Mouse (Mus musculus) layer of hippocampus, adult 11-12 months (tissue): ENCODE measurements at regions not wholly inside any gene's neighbourhood (a gene's known extent, or its start where the extent isn't known, plus 50 kb on each side); places are given as distances from the start of the nearest gene placed in this dataset.
A peak's percentile ranks its signal among the peaks of the same experiment; 100 is the strongest.

Experiments
- DNase-seq: peaks from one replicate; pipeline ENCODE4 v3.0.0; 2022; ENCODE audit warnings: low spot score

DNA sequence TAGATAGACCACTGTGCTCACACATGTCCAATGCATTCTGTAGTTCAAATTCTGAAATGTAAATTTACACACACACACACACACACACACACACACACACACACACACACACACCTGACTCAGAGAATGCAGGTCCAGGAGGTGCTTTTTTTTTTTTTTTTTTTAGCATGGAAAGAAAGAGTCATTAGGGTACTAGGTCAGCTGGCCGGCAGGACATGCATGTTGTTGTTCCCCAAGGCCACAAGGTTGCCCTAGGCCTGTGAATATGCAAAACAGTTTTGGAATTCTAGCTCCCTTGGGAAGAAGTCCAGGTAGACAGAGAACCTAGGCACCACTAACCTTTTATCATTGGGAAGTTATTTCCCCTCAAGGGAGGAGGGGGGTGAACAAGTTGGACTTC lies 184.1 kb upstream of the Marcks start:
- no peak for DNase-seq

DNA sequence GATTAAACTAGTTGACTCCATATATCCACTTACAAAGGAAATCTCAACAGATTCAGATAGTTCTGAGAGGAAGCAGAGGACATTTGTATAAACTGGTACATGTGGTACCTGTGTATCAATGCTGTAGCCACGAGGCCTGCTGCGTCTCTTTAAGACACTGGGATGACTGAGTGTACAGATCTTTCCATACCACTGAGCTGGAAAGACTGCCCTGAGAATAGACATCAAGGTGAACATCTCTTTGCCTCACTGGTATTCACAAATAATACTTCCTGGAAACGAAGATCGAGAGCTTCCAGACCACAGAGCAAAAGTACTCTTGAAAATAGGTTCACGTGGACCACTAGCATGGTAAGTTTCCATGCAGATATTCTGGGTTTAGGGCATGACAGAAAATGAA lies 183.6 kb upstream of the Marcks start:
- no peak for DNase-seq

DNA sequence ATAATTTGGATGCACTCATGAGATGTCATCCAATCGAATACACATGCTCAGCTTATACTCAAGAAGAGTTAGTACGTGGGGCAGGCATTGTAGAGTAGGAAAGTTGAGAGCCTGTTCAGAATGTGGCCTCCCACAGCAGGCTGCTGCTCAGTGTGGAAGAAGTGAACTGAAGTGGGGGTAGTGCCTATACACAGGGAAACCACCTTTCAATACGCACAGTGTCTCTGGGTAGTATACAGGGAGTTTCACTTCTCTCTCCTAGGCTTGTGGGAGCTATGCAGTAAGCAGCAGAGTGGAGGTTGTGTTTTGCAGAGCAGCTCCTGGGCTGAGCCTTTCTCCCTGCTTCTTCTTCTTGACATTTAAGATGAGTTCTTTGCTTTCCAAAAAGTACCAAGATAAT lies 182.5 kb upstream of the Marcks start:
- DNase-seq, result peak; percentile 16

DNA sequence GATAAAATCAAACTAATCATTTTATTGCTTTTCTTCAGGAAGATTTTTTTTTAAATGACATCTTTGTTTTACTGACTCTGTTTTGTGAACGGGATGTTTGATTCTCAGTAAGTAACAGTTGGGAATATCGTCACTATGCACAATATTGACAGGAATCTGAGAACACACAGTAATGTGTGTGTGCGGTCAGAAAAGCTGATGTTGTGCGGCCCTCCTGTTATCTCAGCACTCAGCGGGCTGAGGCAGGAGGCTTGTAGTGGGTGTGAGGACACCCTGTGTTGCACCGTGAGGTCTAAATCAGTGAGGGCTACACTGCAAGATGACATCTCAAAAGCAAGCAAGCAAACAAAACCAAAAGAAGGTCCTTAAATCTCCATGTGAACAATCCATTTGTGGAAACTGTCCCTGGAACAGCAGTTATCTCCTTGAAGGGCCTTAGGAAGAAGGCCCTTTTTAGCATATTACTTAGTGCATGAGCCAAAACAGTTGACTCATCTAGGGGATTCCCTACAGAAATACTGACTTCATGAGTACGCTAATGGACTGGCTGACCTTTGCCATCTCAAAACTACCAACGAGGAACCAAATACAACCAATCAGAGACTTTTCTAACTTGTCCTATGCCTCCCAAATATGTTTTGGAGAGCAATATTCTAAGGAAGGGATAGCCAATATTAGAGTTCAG lies 181.2 kb upstream of the Marcks start:
- DNase-seq, result no peak

DNA sequence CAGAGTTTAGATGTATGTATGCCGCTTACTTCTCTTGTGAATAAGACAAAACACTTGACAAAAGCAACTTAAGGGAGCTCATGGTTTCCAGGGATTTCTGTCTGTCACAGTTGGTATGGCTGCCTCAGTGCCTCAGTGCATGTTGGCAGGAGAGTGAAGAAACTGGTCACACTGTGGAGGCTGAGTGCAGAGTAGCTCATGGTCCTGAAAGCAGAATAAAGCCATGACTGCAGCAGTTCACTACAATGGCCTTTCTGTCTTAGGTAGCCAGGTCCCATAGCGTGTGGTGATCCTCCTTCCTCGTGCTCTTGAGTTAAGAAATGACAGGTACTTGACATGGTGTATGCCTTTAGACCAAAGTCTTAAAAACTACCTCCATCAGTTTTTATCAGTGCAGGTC lies 178.0 kb upstream of the Marcks start:
- DNase-seq, result no peak

DNA sequence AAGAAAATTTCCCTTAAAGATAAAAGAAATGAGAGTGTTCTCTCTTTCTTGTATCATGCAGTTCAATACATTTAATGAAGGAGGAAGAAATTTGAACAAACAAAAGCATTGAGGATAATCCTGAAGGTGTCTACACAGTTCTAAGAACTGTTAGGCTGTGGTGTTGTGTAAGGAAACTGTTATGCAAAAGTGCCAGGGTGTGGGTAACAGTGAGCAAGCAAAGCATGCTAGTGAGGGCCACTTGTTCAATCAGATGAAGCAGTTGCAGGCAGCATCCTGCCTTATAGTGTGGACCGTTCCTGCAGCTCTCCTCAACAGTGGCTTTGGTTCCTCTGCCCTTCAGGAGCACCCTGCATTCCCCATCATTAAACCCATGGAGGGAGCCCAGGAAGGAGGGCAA lies 177.1 kb upstream of the Marcks start:
- DNase-seq, result no peak

DNA sequence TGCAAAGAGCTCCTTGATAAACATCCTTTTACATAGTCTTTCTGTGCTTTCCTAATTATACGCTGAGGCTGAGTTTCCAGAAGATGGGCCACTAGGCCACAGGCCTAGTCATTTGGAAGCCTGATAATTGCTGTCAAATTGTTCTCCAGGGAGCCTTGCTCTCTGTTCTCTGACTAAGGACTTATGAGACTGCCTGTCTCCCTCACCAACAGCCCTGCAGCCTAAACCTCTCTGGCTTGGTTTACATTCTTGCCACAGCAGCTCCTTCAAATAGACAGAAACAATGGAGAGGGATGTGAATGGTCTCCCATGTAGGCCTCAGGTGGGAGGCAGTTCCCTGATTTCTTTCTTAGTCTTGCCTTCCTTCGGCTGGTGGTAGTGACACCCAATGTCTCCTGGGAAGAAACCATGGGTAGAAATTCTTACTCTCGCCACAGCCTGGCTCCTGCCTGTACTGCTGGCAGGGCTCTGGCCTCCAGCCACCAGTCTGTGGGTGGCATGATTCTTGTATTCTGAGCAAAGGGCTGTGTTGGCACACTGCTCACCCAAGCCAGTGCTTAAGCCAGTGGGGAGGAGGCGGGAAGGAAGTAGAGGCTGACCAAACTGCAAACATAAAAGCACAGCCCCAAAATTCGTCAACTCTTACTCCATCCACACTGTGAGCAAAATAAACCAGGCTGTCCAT lies 176.2 kb upstream of the Marcks start:
- peak; percentile 55 for DNase-seq

DNA sequence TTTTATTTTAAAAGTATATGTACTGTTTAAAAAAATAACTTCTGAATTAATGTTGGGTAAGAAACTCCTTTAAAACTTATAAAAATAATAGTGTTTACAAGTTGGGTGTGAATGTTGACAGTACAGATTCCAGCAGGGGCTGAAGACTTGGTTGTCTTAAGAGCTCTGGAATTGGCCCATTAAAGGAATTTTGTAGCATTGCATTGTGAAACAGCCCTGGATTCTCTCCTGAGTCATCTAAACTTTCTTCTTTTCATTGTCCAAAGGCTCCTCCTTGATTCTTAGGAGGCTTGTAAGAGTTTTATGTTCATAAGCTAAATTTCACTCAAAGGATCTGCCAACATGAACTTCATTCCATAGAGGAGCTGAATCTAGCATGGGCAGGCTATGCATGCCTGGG lies 174.7 kb upstream of the Marcks start:
- DNase-seq, result no peak

DNA sequence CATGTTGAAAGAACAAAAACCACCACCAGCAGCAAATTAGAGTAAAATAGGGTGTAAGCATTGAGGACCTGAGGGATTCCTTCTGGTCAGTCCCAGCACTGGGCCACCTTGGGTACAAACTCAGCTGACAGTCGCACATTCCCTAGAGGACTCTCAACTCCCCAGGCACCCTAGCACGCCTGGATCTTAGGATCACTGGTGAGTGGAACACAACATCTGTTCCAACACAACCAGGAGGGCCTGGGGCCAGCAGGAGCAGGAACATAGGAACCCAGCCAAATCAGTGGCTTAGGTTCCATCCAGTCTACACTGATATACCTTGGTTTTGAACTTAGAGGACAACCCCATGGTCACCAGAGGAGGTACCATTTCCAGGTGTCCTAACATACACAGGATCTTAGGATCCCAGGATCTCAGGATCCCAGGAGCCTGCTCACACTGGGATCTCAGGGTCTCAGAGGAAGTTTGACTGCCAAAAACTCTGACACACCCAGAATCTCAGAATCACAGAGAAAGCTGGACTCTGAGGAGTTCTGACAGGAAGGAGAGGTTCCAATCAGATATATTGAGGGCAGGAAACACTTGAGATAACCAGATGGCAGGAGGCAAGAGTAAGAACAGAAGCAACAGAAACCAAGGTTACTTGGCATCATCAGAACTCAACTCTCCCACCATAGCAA lies 171.7 kb upstream of the Marcks start:
- no peak for DNase-seq

DNA sequence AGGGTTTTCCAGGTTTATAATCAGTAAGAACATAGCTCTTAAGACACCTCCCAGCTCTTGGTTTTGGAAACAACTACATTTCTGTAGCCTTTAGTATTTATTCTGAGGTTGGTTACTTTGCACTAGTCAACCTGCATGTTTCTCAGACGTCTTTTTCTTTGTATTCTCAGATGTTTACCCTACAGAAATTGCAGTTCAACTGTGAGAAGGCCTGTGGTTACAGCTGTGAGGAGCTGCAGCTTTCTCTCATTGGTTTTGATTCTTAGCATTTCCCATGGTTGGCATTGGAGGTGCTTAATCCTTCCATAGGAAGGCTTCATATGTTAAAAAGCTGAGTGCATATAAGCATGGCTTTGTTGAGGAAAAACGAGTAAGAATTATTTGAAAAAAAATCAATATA lies 165.9 kb upstream of the Marcks start:
- no peak for DNase-seq

DNA sequence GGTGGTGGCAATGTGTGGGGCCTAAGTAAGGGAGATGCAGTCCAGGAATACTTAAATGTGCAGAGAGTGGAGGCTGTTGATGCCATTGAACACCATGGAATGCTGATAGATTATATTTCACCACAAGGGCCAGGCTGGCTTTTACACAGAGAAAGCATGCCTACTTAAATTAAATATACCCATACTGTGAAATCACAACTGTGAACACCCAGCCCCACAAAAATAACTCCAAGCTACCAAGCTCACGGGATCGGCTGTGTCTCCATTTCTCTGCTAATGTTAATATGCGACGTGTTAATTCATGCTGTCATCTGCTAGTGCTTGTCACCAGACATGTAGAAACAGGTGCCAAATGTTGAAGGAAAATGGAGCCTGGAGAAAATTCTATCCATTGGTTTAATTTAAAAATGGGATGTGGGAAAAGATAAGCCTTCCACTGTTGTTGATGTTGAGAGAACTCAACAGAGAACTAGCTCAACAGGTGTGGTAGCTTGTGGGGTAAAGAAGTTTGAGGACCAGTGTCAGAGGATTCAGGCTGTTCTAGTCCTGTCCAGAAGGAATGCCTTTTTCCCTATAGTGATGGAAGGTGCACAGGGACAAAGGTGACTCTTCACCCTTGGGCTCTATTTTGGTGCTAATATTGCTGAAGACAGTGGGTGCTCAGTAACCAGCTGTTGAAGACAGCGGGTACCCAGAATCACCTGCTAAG lies 161.6 kb upstream of the Marcks start:
- DNase-seq, result no peak

DNA sequence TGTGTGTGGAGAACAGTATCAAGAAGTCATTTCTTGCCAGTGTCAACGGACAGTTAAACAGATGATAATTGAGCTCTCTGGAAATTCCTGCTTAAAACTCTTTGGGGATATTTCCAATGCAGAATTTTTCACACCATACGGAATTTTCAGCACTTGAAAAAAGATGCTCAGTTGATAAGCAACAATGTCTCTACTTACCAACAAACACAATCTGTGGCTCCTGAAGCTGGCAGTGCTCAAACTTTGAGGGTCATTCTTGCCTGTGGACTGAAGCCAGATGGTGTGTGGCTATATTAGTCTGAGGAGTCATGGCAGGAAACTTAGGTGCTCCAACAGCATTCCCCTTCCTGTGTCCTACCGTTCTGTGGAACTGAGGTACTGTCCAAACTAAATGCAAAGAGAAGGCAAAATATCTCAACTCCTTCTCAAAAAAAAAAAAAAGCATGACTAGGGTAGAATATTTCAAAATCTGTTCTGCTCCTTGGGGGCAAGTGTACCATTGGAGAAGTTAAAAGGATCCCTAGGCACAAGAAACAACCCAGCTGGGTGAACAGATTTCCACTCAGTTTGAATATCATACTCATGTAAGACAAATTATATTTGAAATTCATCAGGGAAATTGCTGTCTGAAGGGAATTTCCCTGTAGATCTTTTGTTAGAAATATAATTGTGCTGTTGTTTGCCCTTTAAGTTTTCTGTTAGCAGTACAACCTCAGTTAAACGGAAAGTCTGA lies 160.1 kb upstream of the Marcks start:
- no peak for DNase-seq

DNA sequence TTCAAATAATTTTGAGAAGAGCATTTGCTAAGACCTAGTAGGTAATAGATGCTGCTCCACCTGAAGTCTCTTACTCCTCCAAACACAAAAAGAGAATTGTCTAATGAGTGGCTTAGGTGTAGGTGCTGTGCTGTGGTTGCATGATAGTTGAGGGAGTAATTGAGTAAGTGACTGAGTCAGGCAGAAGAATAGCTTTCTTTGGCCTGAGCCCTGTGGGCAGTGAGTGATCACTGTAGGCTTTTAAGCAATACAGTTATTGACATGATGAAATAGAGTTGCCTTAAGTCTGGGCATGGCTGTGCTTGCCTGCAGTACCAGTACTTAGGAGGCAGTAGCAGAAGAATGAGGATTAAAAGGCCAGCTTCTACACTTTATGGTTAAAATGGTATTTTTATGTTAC lies 155.5 kb upstream of the Marcks start:
- no peak for DNase-seq

DNA sequence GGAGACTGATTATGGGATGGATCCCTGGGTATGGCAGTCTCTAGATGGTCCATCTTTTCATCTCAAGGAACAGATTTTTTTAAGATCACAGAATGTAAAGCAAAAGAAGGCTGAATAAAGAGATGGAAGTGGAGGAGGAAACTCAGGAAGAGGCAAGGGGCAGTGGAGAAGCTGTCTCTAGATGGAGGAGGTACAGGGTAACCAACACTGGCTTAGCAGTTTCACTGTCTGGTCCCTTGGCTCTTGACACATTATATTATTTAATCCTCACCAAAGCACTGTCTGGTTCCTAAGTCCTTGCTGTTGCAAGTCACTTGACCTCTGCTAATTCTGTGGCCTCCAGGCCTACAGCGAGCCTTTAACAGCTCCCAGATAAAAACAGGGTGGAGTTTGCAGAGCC lies 154.6 kb upstream of the Marcks start:
- DNase-seq, result no peak

DNA sequence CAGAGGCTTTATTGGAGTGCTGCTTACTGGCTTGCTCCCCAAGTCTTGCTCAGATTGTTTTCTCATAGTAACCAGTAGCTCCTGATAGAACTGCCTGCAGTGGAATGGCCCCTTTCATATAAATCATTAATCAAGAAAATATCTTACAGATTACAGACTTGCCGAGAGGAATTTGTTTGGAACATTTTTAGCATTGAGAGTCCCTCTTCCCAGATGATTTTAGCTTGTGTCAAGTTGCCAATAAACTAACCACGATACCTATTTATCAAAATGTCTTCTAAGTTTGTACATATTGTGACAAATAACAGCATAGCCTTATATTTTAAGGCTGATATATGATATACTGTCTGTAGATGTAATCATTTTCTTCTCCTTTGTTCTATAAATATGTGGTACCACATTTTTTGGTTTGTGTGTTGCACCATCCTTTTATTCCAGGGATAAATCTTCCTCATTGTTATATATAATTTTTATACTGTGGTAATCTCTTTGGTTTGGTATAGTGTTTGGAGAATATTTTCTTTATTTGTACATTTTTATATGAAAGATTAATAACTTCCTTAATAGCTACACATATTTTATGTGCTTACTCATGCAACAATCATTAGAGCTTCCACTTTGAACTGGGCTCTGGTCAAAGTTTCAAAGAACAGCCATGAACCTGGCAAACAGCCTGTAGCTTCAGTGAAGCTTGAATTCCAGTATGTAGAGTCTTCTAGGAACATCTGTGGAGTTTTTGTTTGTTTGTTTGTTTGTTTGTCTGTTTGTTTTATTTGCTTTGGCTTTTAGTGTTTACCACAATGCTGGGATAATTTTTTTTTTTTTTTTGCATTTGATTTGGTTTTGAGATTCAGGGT lies 153.1 kb upstream of the Marcks start:
- DNase-seq, result no peak

DNA sequence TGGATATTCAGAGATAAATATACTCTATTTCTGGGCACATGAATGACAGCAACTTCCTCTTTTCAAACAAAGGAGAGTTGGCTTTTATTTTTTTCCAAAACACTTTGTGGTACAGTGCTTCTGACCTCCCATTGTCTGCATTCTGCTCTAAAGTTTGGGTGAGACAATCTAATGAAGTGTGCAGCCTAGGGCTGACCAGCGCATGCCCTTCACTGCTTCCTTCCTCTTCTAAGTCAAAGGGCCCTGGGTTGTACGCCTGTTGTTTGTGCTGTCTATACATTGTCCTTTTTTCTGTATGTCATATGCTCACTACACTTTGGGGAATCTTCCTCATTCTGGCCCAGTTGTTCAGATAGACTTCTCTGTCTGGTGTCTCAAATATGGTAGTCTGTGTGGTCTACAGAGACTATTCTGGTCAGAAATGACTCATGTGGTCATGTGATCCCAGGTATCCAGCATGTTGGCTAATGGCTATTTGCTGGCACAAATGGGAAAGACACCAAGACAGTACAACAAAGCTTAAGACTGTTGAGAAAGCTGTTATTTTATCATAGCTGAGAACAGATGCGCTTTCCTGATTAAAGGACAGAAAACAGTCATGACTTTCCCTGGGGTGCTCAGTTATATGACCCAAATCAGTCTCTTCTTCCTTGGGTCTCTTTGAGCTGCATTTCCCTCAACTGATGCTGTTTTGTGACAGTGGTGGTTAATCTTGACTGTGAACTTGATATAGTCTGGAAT lies 151.4 kb upstream of the Marcks start:
- no peak for DNase-seq

DNA sequence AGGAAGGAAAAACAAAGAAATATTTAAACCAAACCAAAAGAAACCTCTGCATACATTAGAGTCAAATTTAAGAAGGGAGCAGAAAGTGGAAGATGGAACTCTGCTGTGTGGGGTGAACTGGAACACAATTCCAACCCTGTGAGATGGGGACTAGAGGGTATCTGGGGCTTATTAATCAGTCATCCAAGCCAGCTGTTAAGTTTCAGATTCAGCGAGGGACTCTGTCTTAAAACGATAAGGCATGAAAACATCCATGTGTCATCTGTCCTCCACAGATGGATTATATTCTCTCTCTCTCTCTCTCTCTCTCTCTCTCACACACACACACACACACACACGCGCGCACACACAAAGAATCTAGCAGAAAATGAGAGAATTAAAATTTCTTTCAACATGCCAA lies 147.6 kb upstream of the Marcks start:
- no peak for DNase-seq

DNA sequence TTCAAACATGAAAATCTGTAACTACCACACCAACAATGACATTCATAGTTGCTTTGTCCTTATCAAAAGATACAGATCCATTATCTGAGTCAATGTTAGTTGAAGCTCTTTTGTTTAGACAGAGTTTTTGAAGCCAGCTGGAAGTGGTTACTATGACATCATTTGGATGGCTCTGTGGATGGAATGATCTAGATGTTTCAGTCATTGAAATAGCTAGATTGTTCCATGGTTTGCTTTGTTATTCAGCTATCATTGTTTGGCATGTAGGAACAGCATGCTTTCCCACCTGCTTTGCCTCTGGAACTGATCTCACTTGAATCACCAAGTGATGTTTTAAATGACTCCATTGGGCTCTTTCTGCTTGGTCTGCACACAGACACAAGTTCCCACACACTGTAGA lies 144.2 kb upstream of the Marcks start:
- DNase-seq, result no peak

DNA sequence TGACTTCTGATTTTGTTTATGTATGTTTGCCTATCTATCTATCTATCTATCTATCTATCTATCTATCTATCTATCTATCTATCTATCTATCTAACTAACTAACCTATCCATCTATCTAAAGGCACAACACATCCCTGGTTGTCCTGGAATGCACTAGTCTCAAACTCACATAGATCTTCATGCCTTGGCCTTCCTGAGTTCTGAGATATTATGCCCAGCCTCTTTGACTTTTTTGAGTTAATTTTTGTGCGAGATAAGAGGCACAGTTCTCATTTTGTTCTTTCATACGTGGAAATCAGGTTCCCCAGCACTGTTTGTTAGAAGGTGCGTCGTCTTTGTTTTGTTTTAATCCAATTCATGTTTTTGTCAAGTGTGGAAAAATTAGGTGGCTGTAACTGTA lies 142.1 kb upstream of the Marcks start:
- no peak for DNase-seq

DNA sequence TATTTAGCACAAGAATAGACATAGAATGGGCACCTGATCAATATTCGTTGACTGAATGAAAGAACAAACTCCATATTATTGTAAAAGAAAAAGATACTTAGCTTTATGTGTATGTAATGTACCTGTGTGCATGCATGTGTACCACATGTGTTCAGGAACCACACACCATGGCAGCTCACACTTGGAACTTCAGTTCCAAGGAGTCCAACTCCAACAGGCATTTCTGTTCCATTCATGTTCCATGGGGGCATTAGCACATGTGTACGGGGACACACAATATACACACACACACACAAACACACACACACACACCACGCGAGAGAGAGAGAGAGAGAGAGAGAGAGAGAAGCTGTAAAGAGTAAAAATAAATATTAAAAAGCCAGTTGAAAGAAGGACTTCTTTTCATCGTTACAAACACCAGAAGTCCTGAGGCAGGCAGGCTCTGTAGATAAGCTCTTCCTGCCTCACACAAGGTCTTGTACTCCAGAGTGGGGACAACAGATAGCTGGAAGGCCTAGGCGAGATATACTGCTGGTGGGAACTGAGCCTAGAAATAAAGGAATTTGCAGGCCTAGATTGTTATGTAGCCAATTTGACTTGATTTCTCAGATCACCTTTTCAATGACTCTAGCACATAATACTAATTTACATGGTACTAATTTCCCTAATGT lies 141.6 kb upstream of the Marcks start:
- DNase-seq, result no peak
